Mouse (Mus musculus) ES-Bruce4 (cell line): Measurements from ENCODE around the gene Ptprk.

ENCODE experiments used
- CTCF ChIP-seq: IDR thresholded peaks from one replicate; pipeline ENCODE4 v1.8.1; 2011; ENCODE audit warnings: low read depth, low read length
- EP300 ChIP-seq: IDR thresholded peaks from 2 replicates; pipeline ENCODE4 v1.6.1; 2011; ENCODE audit warnings: low read depth, low read length; ENCODE audit not compliant: insufficient read depth
- POLR2A ChIP-seq: IDR thresholded peaks from one replicate; pipeline ENCODE4 v1.8.1; 2011; ENCODE audit warnings: low read length; ENCODE audit not compliant: insufficient read depth

DNA sequence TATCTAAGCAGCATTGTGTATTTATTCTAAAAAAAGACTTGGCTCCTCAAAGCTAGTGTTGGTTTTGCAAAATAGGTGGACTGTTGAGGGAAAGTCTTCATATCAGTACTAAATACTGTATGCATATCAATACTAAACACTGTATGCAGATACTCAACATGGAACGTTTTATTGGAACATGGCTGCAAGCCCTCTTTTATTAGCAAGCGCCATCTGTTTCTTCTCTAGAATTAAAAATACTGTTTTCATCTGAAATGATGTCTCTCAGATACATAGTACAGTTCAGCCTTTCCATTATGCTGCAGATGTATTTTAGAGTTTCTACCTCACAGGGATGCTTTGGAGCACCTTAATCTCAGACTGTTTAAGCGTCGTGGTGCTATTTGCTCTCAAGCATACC is 49.3 kb downstream of the Ptprk start:
- TF ChIP-seq POLR2A (no peak), CTCF (no peak), EP300 (no peak)
